Mouse (Mus musculus): ENCODE results near the gene Hist1h2ab.

GRCm38 (mm10) chr13:23740910-23741309 lies 10.0 kb upstream of the Hist1h2ab start:
- TF ChIP-seq CTCF (conservative IDR thresholded peaks at IDR 0.05; ENCODE audit: insufficient read depth, insufficient read length, low read depth, low read length) (no peak), POLR2A (IDR thresholded peaks at IDR 0.05; ENCODE audit: low read depth, low read length) (no peak)

All from kidney, adult 2 months (tissue).